Mouse (Mus musculus): ENCODE data around the gene Ttc12. TPM values are rescaled to one million over a fixed set of nuclear protein-coding genes. Genes with fewer than 3 reads are reported as not detected.

The Ttc12 gene
- total RNA-seq, 2 experiments from 2014 or later, result 1.1 to 1.3 TPM

DNA sequence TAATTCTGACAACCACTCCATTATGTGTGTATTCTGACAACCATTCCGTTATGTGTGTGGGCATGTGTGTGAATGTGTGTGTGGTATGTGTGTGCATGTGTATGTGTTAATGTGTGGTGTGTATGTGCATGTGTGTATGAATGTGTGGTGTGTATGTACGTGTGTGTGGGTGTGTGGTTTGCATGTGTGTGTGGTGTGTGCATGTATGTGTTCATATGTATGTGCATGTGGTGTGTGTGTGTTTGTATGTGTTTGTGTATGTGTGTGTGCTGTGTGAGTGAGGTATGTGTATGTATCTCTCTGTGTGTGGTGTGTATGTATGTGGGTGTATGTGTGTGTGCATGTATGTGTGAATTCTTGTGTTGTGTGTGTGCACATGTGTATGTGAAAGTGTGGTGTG is 13.9 kb upstream of the Ttc12 start:
- DNase-seq (ENCODE audit: low spot score in 2 of 2), result no peak
- intact Hi-C loops (cut with DNase I), result no loop called here

DNA sequence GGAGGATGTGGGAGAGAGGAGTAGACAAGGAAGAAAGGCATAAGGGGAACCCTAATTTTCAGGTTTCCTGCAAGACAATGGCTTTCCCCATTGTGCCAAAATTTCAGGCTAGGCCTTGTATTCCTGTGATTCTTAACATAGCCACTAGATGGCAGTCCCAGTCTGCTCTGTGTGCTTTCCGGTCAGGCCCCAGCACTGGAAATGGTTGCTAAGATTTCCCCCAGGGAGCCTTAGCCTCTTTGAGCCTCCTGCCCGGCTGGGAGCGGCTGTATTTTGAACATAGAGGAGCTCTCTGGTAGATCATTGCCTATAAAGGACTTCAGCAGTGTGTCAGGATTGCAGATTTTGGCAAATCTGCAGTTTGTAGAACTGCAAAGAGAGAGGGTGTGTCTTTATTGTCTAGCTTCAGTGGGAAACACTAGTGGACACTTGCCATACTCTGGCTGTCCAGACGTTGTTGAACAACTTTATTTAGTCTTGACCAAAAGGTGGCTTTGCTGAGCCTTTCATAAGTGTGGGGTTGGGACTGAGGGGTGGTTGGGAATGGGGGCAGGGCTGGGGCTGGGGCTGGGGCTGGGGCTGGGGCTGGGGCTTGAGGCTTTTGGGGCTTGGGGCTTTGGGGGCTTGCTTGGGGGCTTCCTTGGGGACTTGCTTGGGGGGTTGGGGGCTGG is 8.1 kb upstream of the Ttc12 start:
- DNase-seq (ENCODE audit: low spot score in 2 of 2), result peak; percentile 76 to 80
- intact Hi-C loops (cut with DNase I), result loop anchor here (1.0 to 5.0 kb wide), 3 partner anchors 678 to 1033 kb away; partner anchors contain the start of gene Pts

GRCm38 (mm10) chr9:49490609-49491008 is 4.6 kb upstream of the Ttc12 start:
- intact Hi-C loops (cut with DNase I), result loop anchor here (5.0 kb wide), 2 partner anchors 682 to 1037 kb away; partner anchors contain the start of gene Pts
- DNase-seq (ENCODE audit: low spot score in 2 of 2), result peak in 1 of 2 experiments; percentile 42

DNA sequence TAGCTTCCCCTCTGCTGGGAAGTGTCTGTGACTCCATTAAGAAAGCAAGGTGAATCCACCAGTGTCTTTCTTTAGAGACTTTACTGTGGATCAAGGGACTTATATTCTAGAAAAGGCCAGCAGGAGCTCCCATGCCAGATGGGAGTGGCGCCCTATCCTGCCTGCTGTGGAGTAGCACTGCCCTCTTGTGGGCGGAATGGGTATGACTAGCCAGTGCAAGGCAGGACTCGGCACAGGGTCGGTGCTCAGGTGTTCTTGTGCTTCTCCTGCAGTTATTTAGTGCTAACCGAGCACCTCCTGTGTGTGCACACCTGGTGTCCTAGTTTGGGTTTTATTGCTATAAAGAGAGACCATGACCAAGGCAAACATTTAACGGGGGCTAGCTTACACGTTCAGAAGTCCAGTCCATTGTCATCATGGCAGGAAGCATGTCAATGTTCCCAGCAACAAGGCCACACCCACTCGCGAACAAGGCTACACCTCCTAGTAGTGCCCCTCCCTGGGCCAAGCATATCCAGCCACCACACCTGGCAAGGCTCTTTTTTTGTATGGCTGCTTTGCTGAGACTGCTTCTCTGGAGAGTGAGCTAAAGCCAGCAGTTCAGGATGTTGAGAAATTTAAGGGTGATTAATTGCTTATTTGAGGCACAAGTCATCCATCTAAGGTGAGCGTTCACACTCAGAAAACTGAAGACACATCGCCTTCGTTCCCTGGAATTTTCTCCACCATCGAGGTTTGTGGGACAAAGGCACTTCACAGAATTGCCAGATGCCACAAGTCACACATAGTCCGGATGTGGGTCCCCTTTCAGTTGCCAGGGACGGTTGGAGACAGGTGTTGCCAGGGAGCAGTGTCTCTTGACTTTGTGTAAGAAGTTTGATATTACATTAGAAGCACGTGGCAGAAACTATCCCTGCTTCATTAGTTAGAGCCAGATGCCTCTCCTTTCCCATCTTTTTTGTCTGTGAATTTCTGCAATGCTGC is 3.2 kb upstream of the Ttc12 start:
- DNase-seq (ENCODE audit: low spot score in 2 of 2), result peak; percentile 80 to 89
- intact Hi-C loops (cut with DNase I), result loop anchor here (1.0 to 5.0 kb wide), 3 partner anchors 242 to 842 kb away; partner anchors contain the start of gene Tmprss5

GRCm38 (mm10) chr9:49488258-49488657 is 2.2 kb upstream of the Ttc12 start:
- intact Hi-C loops (cut with DNase I), result loop anchor here (5.0 kb wide), 1 partner anchor 841 kb away; no protein-coding TSS in a partner anchor
- DNase-seq (ENCODE audit: low spot score in 2 of 2), result peak in 1 of 2 experiments; percentile 2

- intact Hi-C loops (cut with DNase I), result loop anchor here (5.0 kb wide), 1 partner anchor 840 kb away; no protein-coding TSS in a partner anchor
Measured at GRCm38 (mm10) chr9:49487657-49487943, 1.6 kb upstream of the Ttc12 start.

DNA sequence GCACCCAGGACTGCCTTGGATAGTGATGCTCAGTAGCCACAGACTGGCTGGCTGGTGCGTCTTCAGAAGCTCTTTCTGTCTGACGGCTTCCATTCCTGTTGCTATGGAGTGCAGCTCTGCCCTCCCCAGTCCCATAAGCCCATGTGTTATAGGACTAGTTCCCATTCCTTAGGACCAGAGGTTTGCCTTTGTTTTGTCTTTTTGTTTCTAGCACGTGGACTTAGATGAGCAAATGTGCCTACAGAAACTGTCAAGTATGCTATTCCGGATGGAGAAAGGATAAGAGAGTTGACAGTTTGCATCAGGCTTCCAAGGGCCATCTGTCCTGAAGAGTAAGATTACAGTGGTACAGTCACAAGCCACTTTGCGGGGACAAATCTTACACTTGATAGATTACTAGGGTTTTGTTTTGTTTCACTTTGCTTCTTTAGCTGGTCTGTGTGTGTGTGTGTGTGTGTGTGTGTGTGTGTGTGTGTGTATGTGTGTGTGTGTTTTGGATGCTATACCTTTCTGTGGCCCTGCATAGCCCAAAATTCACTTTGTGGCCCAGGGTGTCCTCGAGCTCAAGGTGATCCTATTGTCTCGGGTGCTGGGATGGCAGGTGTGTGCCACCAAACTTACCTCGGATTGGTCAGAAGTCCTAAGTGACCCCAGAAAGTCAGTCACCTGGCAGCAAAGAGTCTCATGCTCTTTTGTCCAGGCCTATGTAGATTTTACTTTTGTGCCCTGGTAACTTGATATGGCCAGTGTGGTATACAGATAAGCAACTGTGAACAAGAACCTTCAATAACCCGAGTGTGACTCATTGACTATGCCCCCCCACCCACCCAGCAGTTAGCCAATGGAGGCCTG is 1.0 kb upstream of the Ttc12 start:
- intact Hi-C loops (cut with DNase I), result loop anchor here (5.0 kb wide), 1 partner anchor 840 kb away; no protein-coding TSS in a partner anchor
- DNase-seq (ENCODE audit: low spot score in 2 of 2), result peak in 1 of 2 experiments; percentile 2

More at GRCm38 (mm10) chr9:49487657-49487943, 1.6 kb upstream of the Ttc12 start:
- DNase-seq (ENCODE audit: low spot score in 2 of 2), result no peak

DNA sequence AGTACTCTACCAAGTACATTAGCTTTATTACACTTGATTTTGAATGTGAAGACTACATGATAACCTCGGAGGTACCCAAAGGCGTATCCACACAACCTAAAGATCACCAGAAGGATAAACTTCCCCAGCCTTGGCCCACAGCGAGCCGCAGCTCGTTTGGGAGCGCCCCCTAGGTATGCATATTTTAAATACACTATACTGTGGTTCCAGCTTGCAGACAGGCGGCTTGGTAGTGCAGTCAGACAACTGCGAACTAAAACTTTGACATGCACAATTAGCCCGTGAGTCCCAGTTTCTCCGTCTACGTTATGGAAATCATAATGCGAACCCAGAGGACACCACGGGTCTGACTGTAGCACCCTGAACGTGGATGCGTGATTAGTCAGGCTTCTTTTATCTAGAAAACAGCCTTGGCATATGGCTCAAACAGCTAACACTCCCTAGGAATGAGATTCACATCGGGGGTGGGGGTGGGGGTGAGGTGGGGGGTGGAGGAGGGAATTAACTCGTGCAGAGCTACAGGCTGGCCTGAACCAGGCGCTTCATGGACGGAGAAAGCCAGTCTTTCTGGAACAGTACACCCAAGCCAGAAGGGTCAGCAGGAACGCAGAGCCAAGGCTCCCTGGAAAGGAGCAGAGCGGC is 654 bp downstream of the Ttc12 start:
- intact Hi-C loops (cut with DNase I), result loop anchor here (5.0 kb wide), 1 partner anchor 838 kb away; no protein-coding TSS in a partner anchor
- peak; percentile 44 to 52 for DNase-seq (ENCODE audit: low spot score in 2 of 2)

GRCm38 (mm10) chr9:49483316-49483715 is 2.7 kb downstream of the Ttc12 start:
- DNase-seq (ENCODE audit: low spot score in 2 of 2), result peak in 1 of 2 experiments; percentile 28
- intact Hi-C loops (cut with DNase I), result no loop called here

DNA sequence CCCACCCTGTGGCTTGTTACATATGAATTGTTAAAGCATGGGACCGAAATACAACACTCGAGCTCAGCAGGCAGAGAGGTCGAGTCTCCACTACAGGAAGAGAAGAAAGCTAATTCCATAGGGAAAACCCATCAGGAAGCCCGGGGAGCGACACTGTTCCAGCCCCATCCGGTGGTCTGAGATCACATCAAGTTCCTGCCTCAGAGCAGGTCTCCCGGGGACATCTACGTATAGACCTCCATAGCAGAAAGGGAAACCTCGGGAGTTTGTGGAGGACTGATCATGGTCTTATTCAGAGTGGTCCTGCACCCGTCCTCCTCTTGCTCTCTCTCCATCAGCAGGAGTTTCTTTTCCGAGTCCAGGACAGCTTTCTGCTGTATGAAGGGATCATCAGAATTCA is 13.9 kb downstream of the Ttc12 start:
- no peak for DNase-seq (ENCODE audit: low spot score in 2 of 2)
- intact Hi-C loops (cut with DNase I), result no loop called here

DNA sequence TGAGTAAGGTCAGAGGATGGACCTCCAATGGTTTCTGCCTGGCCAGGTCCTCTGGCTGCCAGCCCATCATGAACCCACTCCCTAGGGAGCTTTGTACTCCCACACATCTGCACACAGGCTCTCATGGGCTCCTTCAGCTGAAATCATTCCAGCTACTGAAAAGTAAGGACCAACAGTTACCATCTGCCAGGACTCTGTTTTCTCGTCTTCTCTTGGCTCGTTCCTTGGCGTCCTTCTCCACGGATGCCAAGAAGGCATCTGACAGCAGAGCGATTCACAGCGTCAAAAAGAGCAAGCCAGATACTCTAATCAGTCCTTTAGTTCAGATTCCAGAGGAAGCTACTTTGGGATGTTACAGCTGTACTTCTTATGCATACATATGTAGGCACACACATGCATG is 15.1 kb downstream of the Ttc12 start:
- DNase-seq (ENCODE audit: low spot score in 2 of 2), result no peak
- intact Hi-C loops (cut with DNase I), result no loop called here

DNA sequence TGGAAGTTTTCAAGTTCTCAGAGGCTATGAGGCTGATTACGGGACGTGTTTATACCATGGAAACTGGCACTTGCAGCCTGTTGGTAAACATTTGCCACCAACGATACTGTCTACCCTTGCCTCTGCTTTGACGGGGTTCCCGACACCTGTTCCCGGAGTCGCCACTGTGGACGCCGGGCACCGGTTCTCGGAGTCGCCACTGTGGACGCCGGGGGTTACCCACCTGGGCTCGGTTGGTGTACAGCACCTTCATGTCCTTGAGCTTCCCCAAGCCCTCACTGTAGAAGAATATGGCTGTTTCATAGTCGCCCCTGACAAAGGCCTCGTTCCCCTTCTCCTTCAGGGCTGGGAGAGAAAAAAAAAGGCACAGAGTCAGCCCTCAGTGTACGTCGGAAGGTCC is 16.0 kb downstream of the Ttc12 start:
- intact Hi-C loops (cut with DNase I), result no loop called here
- no peak for DNase-seq (ENCODE audit: low spot score in 2 of 2)

DNA sequence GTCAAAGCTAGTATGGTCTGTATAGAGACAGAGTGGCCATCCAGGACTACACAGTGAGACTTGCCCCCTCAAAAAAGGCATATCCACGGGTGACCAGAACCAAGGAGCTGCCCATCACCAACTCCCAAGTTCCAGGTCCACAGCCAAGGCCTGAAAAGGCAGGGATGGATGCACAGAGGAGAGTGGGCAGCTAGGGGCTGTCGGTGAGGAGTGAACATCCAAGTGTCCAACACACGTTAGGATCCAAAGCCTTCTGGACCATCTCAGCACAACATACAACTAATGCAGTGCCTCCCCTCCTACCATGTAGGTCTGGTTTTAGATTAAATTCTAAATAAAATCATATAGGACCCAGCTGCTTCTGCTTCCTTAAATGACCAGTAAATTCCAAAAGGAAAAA is 29.9 kb downstream of the Ttc12 start:
- DNase-seq (ENCODE audit: low spot score in 2 of 2), result no peak
- intact Hi-C loops (cut with DNase I), result no loop called here

DNA sequence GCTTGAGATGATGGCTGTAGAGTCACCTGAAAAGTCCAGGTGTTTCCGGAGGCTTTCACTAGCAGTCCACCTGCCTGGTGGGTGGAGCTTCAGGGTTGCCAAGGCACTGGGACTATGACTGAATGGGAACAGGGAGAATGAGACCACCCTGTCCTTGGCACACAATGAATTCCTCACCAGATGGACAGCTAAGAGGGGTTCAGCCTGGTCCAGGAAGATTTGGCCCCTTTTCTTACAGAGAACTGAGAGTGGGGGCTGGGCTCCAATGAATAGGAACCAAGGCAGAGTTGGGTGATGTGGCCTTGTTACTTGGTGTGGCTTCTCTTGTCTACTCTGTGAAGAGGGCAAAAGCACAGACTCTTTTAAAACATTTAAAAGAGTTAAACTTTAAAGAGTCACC is 33.6 kb downstream of the Ttc12 start:
- DNase-seq (ENCODE audit: low spot score in 2 of 2), result no peak
- intact Hi-C loops (cut with DNase I), result no loop called here

DNA sequence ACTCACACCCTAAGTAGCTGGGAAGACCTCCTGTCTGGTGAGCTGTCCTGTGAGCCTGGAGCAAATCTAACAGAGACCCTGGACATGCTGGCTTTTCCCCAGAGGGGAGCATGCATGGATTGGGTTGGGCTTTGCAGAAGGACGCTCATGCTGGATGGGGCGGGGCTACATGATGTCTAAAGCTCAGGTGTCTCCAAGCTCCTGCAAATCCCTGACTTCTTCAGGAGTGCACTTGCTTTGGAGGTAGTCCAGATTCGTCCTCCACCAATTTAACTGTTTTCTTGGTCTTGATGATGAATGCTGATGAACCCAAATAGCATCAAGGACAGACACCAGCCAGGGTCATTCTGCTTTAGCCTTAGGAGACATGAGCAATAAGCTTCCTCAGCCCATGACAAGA is 35.5 kb downstream of the Ttc12 start:
- intact Hi-C loops (cut with DNase I), result no loop called here

GRCm38 (mm10) chr9:49442621-49443020 is 43.4 kb downstream of the Ttc12 start:
- intact Hi-C loops (cut with DNase I), result no loop called here
- peak in 1 of 2 experiments; percentile 46 for DNase-seq (ENCODE audit: low spot score in 2 of 2)

More for the DNA sequence above, 35.5 kb downstream of the Ttc12 start:
- DNase-seq (ENCODE audit: low spot score in 2 of 2), result no peak

DNA sequence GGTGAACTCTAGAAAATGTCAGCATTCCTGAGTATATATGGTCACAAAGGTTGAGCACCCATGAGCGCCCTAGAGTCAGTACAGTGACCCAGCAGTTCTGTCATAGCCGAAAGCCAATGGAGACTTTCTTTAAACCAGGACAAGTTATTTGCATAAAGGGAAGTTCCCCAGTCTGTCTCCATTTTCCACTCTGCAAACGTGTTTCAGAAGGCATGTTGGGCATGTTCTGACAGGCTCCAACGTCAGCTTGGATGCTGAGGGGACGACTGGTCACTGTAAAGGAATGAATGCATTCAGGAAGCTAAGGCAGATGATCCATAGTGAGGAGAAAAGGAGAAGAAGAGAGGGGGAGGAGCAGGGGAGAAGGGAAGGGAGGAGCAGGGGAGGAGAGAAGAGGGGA is 58.5 kb downstream of the Ttc12 start:
- intact Hi-C loops (cut with DNase I), result no loop called here
- DNase-seq (ENCODE audit: low spot score in 2 of 2), result no peak

- intact Hi-C loops (cut with DNase I), result no loop called here
- DNase-seq (ENCODE audit: low spot score in 2 of 2), result no peak
Measured at GRCm38 (mm10) chr9:49426921-49427320, 59.1 kb downstream of the Ttc12 start, which contains the start of gene Ankk1. Ankk1 (minus strand) TSS chr9:49427021.

DNA sequence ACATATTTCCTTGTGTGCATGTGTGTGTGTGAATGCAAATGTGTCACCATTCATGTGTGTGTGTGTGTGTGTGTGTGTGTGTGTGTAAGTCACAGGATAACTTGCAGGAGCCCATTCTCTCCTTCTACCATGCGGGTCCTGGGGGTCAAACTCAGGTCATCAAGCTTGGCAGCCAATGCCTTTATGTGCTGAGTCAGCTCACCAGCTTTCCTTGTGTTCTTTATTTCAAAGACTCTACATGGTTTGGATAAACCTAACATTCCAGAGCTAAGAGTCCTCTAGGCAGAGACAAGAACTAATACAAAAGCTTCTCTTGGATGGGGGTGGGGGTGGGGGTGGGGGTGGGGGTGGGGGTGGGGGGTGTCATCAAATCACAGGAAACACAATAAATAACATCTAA is 60.4 kb downstream of the Ttc12 start:
- no peak for DNase-seq (ENCODE audit: low spot score in 2 of 2)
- intact Hi-C loops (cut with DNase I), result no loop called here
